Mouse (Mus musculus) testis, postnatal 10 days (tissue): Measurements from ENCODE around the gene Vps36.
A peak's percentile ranks its signal among the peaks of the same experiment; 100 is the strongest.

Source experiments
- DNase-seq: peaks from one replicate; pipeline ENCODE4 v3.0.0; 2021; ENCODE audit warnings: low spot score

Gene Vps36

GRCm38 (mm10) chr8:22192660-22193431 lies at the start of gene Vps36:
Vps36 (plus strand) TSS chr8:22192809.
- peak; percentile 94 for DNase-seq

- DNase-seq, result peak; percentile 17
These were observed 48.7 kb upstream of the Vps36 start for GRCm38 (mm10) chr8:22143764-22144491.

GRCm38 (mm10) chr8:22145831-22146230 lies 46.8 kb upstream of the Vps36 start:
- DNase-seq, result peak; percentile 7

- DNase-seq, result no peak
These were observed 44.8 kb upstream of the Vps36 start for GRCm38 (mm10) chr8:22147706-22148366.

- no peak for DNase-seq
These were observed 44.3 kb upstream of the Vps36 start for GRCm38 (mm10) chr8:22148367-22148740.

- DNase-seq, result no peak
These were observed 42.8 kb upstream of the Vps36 start for GRCm38 (mm10) chr8:22149643-22150344.

- no peak for DNase-seq
These were observed 42.3 kb upstream of the Vps36 start for GRCm38 (mm10) chr8:22150345-22150663.

- no peak for DNase-seq
These were observed 30.4 kb upstream of the Vps36 start for GRCm38 (mm10) chr8:22162206-22162605.

- no peak for DNase-seq
These were observed 28.2 kb upstream of the Vps36 start for GRCm38 (mm10) chr8:22164431-22164830.

- DNase-seq, result no peak
These were observed 27.1 kb upstream of the Vps36 start for GRCm38 (mm10) chr8:22165251-22166079.

- DNase-seq, result peak; percentile 87
These were observed 26.5 kb upstream of the Vps36 start, which contains the start of gene Nek3 for GRCm38 (mm10) chr8:22166080-22166603. Nek3 (minus strand) TSS chr8:22166435.

GRCm38 (mm10) chr8:22169167-22169566 lies 23.4 kb upstream of the Vps36 start:
- DNase-seq, result no peak

- no peak for DNase-seq
These were observed 16.6 kb upstream of the Vps36 start for GRCm38 (mm10) chr8:22175966-22176365.

- no peak for DNase-seq
These were observed 7.7 kb upstream of the Vps36 start for GRCm38 (mm10) chr8:22184884-22185283.

GRCm38 (mm10) chr8:22185431-22186397 lies 6.9 kb upstream of the Vps36 start, which contains the start of gene Ckap2:
Ckap2 (minus strand) TSS chr8:22185819.
- peak; percentile 95 for DNase-seq

- no peak for DNase-seq
These were observed 912 bp downstream of the Vps36 start for GRCm38 (mm10) chr8:22193432-22194010.

- DNase-seq, result no peak
These were observed 5.3 kb downstream of the Vps36 start for GRCm38 (mm10) chr8:22197914-22198313.

GRCm38 (mm10) chr8:22199481-22199880 lies 6.9 kb downstream of the Vps36 start:
- no peak for DNase-seq

- no peak for DNase-seq
These were observed 14.9 kb downstream of the Vps36 start for GRCm38 (mm10) chr8:22207535-22207934.
